Mouse (Mus musculus): ENCODE measurements at regions not wholly inside any gene's neighbourhood (a gene's known extent, or its start where the extent isn't known, plus 50 kb on each side); places are given as distances from the start of the nearest gene placed in this dataset.
A peak's percentile ranks its signal among the peaks of the same experiment; 100 is the strongest.

GRCm38 (mm10) chr1:35849406-35850190 lies 218.6 kb upstream of the Hs6st1 start:
- no peak overlapping the region for H3K4me3 ChIP-seq (replicated peaks)
- H3K27ac ChIP-seq, result no peak overlapping the region
- WGBS, result 63% methylated on average over 11 of the region's 11 CpGs

GRCm38 (mm10) chr1:35850191-35850545 lies 218.0 kb upstream of the Hs6st1 start:
- H3K4me3 ChIP-seq (replicated peaks), result no peak overlapping the region

More at GRCm38 (mm10) chr1:35849406-35850190, 218.6 kb upstream of the Hs6st1 start:
- Histone ChIP-seq H3K27me3 (replicated peaks) (no peaks in the 10 kb centered on the region), H3K9ac (no peak overlapping the region), H3K36me3 (no peaks in the 10 kb centered on the region), H3K9me3 (no peaks in the 10 kb centered on the region), H3K4me2 (peak overlapping the region; percentile 8; the same call in 1 of the 2 replicates), H3K4me1 (no peaks in the 10 kb centered on the region)
- no peak for ATAC-seq (ENCODE audit: insufficient read depth, low FRiP score, low read depth)

GRCm38 (mm10) chr1:35850566-35851085 lies 217.6 kb upstream of the Hs6st1 start:
- H3K27ac ChIP-seq, result no peak overlapping the region
- H3K4me3 ChIP-seq (replicated peaks), result no peak overlapping the region
- no peak for ATAC-seq (ENCODE audit: insufficient read depth, low FRiP score, low read depth)
- no peaks in the 10 kb centered on the region for H3K27me3 ChIP-seq (replicated peaks)
- WGBS, result 68% methylated on average over 9 of the region's 9 CpGs
- H3K9me3 ChIP-seq, result no peaks in the 10 kb centered on the region
- no peaks in the 10 kb centered on the region for H3K4me1 ChIP-seq
- no peak overlapping the region for H3K9ac ChIP-seq
- no peaks in the 10 kb centered on the region for H3K36me3 ChIP-seq
- no peak overlapping the region for H3K4me2 ChIP-seq

More at GRCm38 (mm10) chr1:35850191-35850545, 218.0 kb upstream of the Hs6st1 start:
- no peak overlapping the region for H3K9ac ChIP-seq
- H3K27me3 ChIP-seq (replicated peaks), result no peaks in the 10 kb centered on the region
- peak overlapping the region; percentile 8; the same call in 1 of the 2 replicates for H3K4me2 ChIP-seq
- H3K4me1 ChIP-seq, result no peaks in the 10 kb centered on the region
- H3K9me3 ChIP-seq, result no peaks in the 10 kb centered on the region
- ATAC-seq (ENCODE audit: insufficient read depth, low FRiP score, low read depth), result no peak
- no peak overlapping the region for H3K27ac ChIP-seq
- H3K36me3 ChIP-seq, result no peaks in the 10 kb centered on the region
- WGBS, result 62% methylated on average over 8 of the region's 8 CpGs

GRCm38 (mm10) chr1:35851681-35852409 lies 216.4 kb upstream of the Hs6st1 start:
- no peaks in the 10 kb centered on the region for H3K9me3 ChIP-seq
- WGBS, result 90% methylated on average over 4 of the region's 4 CpGs
- no peaks in the 10 kb centered on the region for H3K36me3 ChIP-seq
- H3K4me2 ChIP-seq, result no peak overlapping the region
- no peak overlapping the region for H3K4me3 ChIP-seq (replicated peaks)
- H3K27ac ChIP-seq, result no peak overlapping the region
- no peaks in the 10 kb centered on the region for H3K27me3 ChIP-seq (replicated peaks)
- no peak for ATAC-seq (ENCODE audit: insufficient read depth, low FRiP score, low read depth)
- H3K9ac ChIP-seq, result no peak overlapping the region
- H3K4me1 ChIP-seq, result no peaks in the 10 kb centered on the region

GRCm38 (mm10) chr1:35853018-35853417 lies 215.2 kb upstream of the Hs6st1 start:
- H3K9me3 ChIP-seq, result no peaks in the 10 kb centered on the region
- H3K4me1 ChIP-seq, result no peaks in the 10 kb centered on the region
- ATAC-seq (ENCODE audit: insufficient read depth, low FRiP score, low read depth), result no peak
- no peaks in the 10 kb centered on the region for H3K27me3 ChIP-seq (replicated peaks)
- no peak overlapping the region for H3K4me2 ChIP-seq
- no peaks in the 10 kb centered on the region for H3K36me3 ChIP-seq
- no peak overlapping the region for H3K27ac ChIP-seq
- WGBS, result 68% methylated on average over 1 of the region's 1 CpGs
- no peak overlapping the region for H3K9ac ChIP-seq
- no peak overlapping the region for H3K4me3 ChIP-seq (replicated peaks)

GRCm38 (mm10) chr1:35855650-35856049 lies 212.6 kb upstream of the Hs6st1 start:
- Histone ChIP-seq H3K4me2 (no peak overlapping the region), H3K4me3 (replicated peaks) (no peak overlapping the region), H3K9me3 (no peaks in the 10 kb centered on the region), H3K27ac (no peak overlapping the region), H3K4me1 (no peaks in the 10 kb centered on the region), H3K9ac (no peak overlapping the region), H3K27me3 (replicated peaks) (no peaks in the 10 kb centered on the region), H3K36me3 (no peaks in the 10 kb centered on the region)
- ATAC-seq (ENCODE audit: insufficient read depth, low FRiP score, low read depth), result no peak
- WGBS, result 79% methylated on average over 4 of the region's 4 CpGs

- Histone ChIP-seq H3K27me3 (replicated peaks) (no peaks in the 10 kb centered on the region), H3K9me3 (no peaks in the 10 kb centered on the region), H3K9ac (no peak overlapping the region), H3K4me3 (replicated peaks) (no peak overlapping the region), H3K27ac (peak overlapping the region; percentile 36; the same call in 1 of the 2 replicates), H3K36me3 (no peaks in the 10 kb centered on the region), H3K4me2 (no peak overlapping the region), H3K4me1 (no peaks in the 10 kb centered on the region)
- ATAC-seq (ENCODE audit: insufficient read depth, low FRiP score, low read depth), result peak; percentile 65; the same call in 1 of the 2 replicates
- 47% methylated on average over 3 of the region's 3 CpGs for WGBS
Observed at GRCm38 (mm10) chr1:35858342-35858741, 209.9 kb upstream of the Hs6st1 start.

- H3K9me3 ChIP-seq, result no peaks in the 10 kb centered on the region
- ATAC-seq (ENCODE audit: insufficient read depth, low FRiP score, low read depth), result no peak
- 77% methylated on average over 5 of the region's 5 CpGs for WGBS
Observed at GRCm38 (mm10) chr1:35860779-35861178, 207.4 kb upstream of the Hs6st1 start.

GRCm38 (mm10) chr1:35862196-35862595 lies 206.0 kb upstream of the Hs6st1 start:
- Histone ChIP-seq H3K4me1 (no peaks in the 10 kb centered on the region), H3K36me3 (no peaks in the 10 kb centered on the region), H3K4me2 (no peak overlapping the region), H3K9me3 (no peaks in the 10 kb centered on the region), H3K27ac (no peak overlapping the region), H3K27me3 (replicated peaks) (no peaks in the 10 kb centered on the region), H3K9ac (no peak overlapping the region), H3K4me3 (replicated peaks) (no peak overlapping the region)
- WGBS, result 78% methylated on average over 5 of the region's 5 CpGs
- ATAC-seq (ENCODE audit: insufficient read depth, low FRiP score, low read depth), result no peak

More at GRCm38 (mm10) chr1:35860779-35861178, 207.4 kb upstream of the Hs6st1 start:
- H3K4me1 ChIP-seq, result no peaks in the 10 kb centered on the region
- H3K27me3 ChIP-seq (replicated peaks), result no peaks in the 10 kb centered on the region
- H3K4me3 ChIP-seq (replicated peaks), result no peak overlapping the region
- no peak overlapping the region for H3K27ac ChIP-seq
- H3K4me2 ChIP-seq, result no peak overlapping the region
- no peak overlapping the region for H3K9ac ChIP-seq
- H3K36me3 ChIP-seq, result no peaks in the 10 kb centered on the region

GRCm38 (mm10) chr1:35862661-35863060 lies 205.5 kb upstream of the Hs6st1 start:
- no peak for ATAC-seq (ENCODE audit: insufficient read depth, low FRiP score, low read depth)
- Histone ChIP-seq H3K27ac (no peak overlapping the region), H3K4me2 (no peak overlapping the region), H3K9me3 (no peaks in the 10 kb centered on the region), H3K4me1 (no peaks in the 10 kb centered on the region), H3K36me3 (no peaks in the 10 kb centered on the region), H3K9ac (no peak overlapping the region), H3K4me3 (replicated peaks) (no peak overlapping the region), H3K27me3 (replicated peaks) (no peaks in the 10 kb centered on the region)
- 56% methylated on average over 2 of the region's 2 CpGs for WGBS

GRCm38 (mm10) chr1:35864246-35864645 lies 204.0 kb upstream of the Hs6st1 start:
- Histone ChIP-seq H3K27ac (no peak overlapping the region), H3K9ac (no peak overlapping the region), H3K4me1 (no peaks in the 10 kb centered on the region), H3K9me3 (no peaks in the 10 kb centered on the region), H3K36me3 (no peaks in the 10 kb centered on the region), H3K4me2 (no peak overlapping the region), H3K27me3 (replicated peaks) (no peaks in the 10 kb centered on the region), H3K4me3 (replicated peaks) (no peak overlapping the region)
- no peak for ATAC-seq (ENCODE audit: insufficient read depth, low FRiP score, low read depth)
- 90% methylated on average over 9 of the region's 9 CpGs for WGBS

GRCm38 (mm10) chr1:35865263-35865662 lies 202.9 kb upstream of the Hs6st1 start:
- ATAC-seq (ENCODE audit: insufficient read depth, low FRiP score, low read depth), result no peak
- Histone ChIP-seq H3K27me3 (replicated peaks) (no peaks in the 10 kb centered on the region), H3K27ac (no peak overlapping the region), H3K4me1 (no peaks in the 10 kb centered on the region), H3K9me3 (no peaks in the 10 kb centered on the region), H3K9ac (no peak overlapping the region), H3K4me3 (replicated peaks) (no peak overlapping the region), H3K36me3 (no peaks in the 10 kb centered on the region), H3K4me2 (no peak overlapping the region)
- WGBS, result 83% methylated on average over 6 of the region's 6 CpGs
